ENCODE assay signal across 19 mouse cellular contexts in the genomic region with DNA sequence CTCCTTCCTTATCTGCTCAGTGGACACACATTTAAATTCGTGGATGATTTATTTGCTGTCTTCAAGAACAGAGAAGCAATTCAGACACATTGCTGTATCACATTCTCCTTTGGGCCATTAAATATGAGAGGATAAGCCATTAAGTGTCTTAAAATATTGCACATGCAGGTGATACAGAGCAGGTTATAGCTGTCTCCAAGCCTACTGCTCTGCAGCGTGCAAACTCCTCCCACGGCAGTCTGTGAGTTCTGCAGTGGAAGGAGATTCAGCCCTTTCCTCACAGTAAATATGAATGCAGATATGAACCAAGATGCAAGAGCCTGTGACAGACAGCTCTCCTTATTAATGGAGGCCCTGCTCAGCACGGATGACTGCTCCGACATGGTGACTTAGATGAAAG.
"Had no signal": no experiment of that assay in that cellular context is flagged by ENCODE, and none has a peak within 500 bp of the region (broad histone marks: within the 10 kb centered on the region; RNA-seq: fewer than 3 reads in every experiment).

No protein-coding gene starts in this region.

- DNase-seq: kidney, adult 18-20 months; kidney, adult 9 months; kidney, postnatal 10 days; kidney, postnatal 36 days; layer of hippocampus, postnatal 36 days; liver, embryonic 13.5 days; lung, adult 2 months; lung, postnatal 14 days; lung, postnatal 4 days; midbrain, embryonic 14.5 days; right cerebral cortex, adult 18-20 months; right cerebral cortex, postnatal 14 days; right cerebral cortex, postnatal 4 days; thymus, adult 2 months; thymus, postnatal 14 days; thymus, postnatal 4 days had no signal

- H3K9ac ChIP-seq: liver, embryonic 13.5 days had no signal

- H3K4me1 ChIP-seq: liver, embryonic 13.5 days had no signal

- H3K4me3 ChIP-seq: left cerebral cortex, adult 2 months; liver, embryonic 13.5 days had no signal

- H3K27ac ChIP-seq: liver, embryonic 13.5 days; stomach, postnatal 0 days had no signal

- H3K36me3 ChIP-seq: liver, embryonic 13.5 days had no signal

- H3K27me3 ChIP-seq: liver, embryonic 13.5 days had no signal

- H3K4me2 ChIP-seq: liver, embryonic 13.5 days; midbrain, embryonic 11.5 days had no signal

- H3K9me3 ChIP-seq: liver, embryonic 13.5 days had no signal
